Mouse (Mus musculus) heart, embryonic 14.5 days (tissue): Measurements from ENCODE around the gene Ptk7. TPM values are rescaled to one million over a fixed set of nuclear protein-coding genes. Genes with fewer than 3 reads are reported as not detected.

Experiments used
- ATAC-seq: fragments of 200-750 bp; cut with Nextera tagmentation; 2 replicates; pipeline ENCODE4 v1.8.0; 2017; ENCODE audit warnings: low read depth, moderate TSS enrichment; ENCODE audit not compliant: insufficient number of reproducible peaks, insufficient read depth, low FRiP score
- H3K27ac ChIP-seq, 2 experiments: fragments of 200-500 bp in 1 of 2; fragments of 300-500 bp in 1 of 2; sonication (generic) in 1 of 2; replicated peaks in 1 of 2; 2 replicates each; pipeline ENCODE4 v1.5.1; 2012 to 2014; ENCODE audit warnings: low read depth in 2 of 2, low read length in 2 of 2, control low read depth in 1 of 2, mild to moderate bottlenecking in 1 of 2, mixed read lengths in 1 of 2; ENCODE audit not compliant: control insufficient read depth in 1 of 2, insufficient read depth in 1 of 2
- H3K27me3 ChIP-seq: fragments of 300-500 bp; sonication (generic); 2 replicates; pipeline ENCODE4 v1.6.1; 2014; ENCODE audit warnings: mild to moderate bottlenecking, low read length, control low read depth; ENCODE audit not compliant: control insufficient read depth, insufficient read depth
- H3K36me3 ChIP-seq: fragments of 300-500 bp; sonication (generic); 2 replicates; pipeline ENCODE4 v1.6.1; 2014; ENCODE audit warnings: mild to moderate bottlenecking, control low read depth, low read length, mixed read lengths; ENCODE audit not compliant: control insufficient read depth, insufficient read depth
- H3K4me1 ChIP-seq, 2 experiments: fragments of 200-500 bp in 1 of 2; fragments of 300-500 bp in 1 of 2; sonication (generic) in 1 of 2; 2 replicates each; pipeline ENCODE4 v1.6.1; 2012 to 2014; ENCODE audit warnings: low read length in 2 of 2, control low read depth in 1 of 2, mixed read lengths in 1 of 2; ENCODE audit not compliant: control insufficient read depth in 2 of 2, insufficient read depth in 2 of 2
- H3K4me2 ChIP-seq: fragments of 300-500 bp; sonication (generic); 2 replicates; pipeline ENCODE4 v1.6.1; 2014; ENCODE audit warnings: mild to moderate bottlenecking, low read length
- H3K4me3 ChIP-seq, 2 experiments: fragments of 200-500 bp in 1 of 2; fragments of 300-500 bp in 1 of 2; sonication (generic) in 1 of 2; 2 replicates each; pipeline ENCODE4 v1.5.1; 2012 to 2014; ENCODE audit warnings: low read length in 2 of 2, mild to moderate bottlenecking in 2 of 2, control low read depth in 1 of 2, low read depth in 1 of 2, moderate library complexity in 1 of 2; ENCODE audit not compliant: control insufficient read depth in 1 of 2, insufficient read depth in 1 of 2
- H3K9ac ChIP-seq: fragments of 300-500 bp; sonication (generic); 2 replicates; pipeline ENCODE4 v1.6.1; 2014; ENCODE audit warnings: mild to moderate bottlenecking, low read length
- H3K9me3 ChIP-seq: fragments of 300-500 bp; sonication (generic); 2 replicates; pipeline ENCODE4 v1.6.1; 2016; ENCODE audit warnings: low read length, control low read depth; ENCODE audit not compliant: control insufficient read depth
- WGBS: fragments of 180-500 bp; shearing (Covaris S2); extraction: QIAGEN DNeasy Blood & Tissue Kit; methylation state at CpG from one replicate; pipeline ENCODE4 v1.1.7; 2014; 5-methylcytosine and 5-hydroxymethylcytosine counted together
- polyA plus RNA-seq: library from polyadenylated mRNA; unstranded; fragments of >200 nt; fragmentation: Nextera tagmentation; extraction: Ambion mirVana; gene quantifications from 2 replicates; pipeline ENCODE4 v1.2.1, GENCODE M21; 2014

The Ptk7 gene
- 12.8 and 21.3 TPM in 2 replicates for polyA plus RNA-seq

- Histone ChIP-seq H3K9me3 (no peaks in the 10 kb centered on the region), H3K4me1 (peaks cover 31 to 44% of the 10 kb centered on the region in 2 experiments), H3K36me3 (peaks cover 30% of the 10 kb centered on the region), H3K9ac (peak within 1 kb of the TSS; percentile 99), H3K4me2 (peak within 1 kb of the TSS; percentile 85), H3K27ac (peak within 1 kb of the TSS; percentile 97), H3K4me3 (peak within 1 kb of the TSS; percentile 67 to 98), H3K27me3 (no peaks in the 10 kb centered on the region)
- peak; percentile 57; the same call in 1 of the 2 replicates for ATAC-seq
- WGBS, result under 1% methylated on average over 84 of the region's 90 CpGs
These were observed at the start of gene Ptk7 for GRCm38 (mm10) chr17:46628791-46629684. Gene Ptk7, minus strand, starts transcription at chr17:46629504.

- peaks cover 18 to 32% of the 10 kb centered on the region in 2 experiments for H3K4me1 ChIP-seq
- H3K9me3 ChIP-seq, result no peaks in the 10 kb centered on the region
- no peak for ATAC-seq
- WGBS, result 12% methylated on average over 9 of the region's 9 CpGs
- peak overlapping the region; percentile 66 to 78 for H3K4me3 ChIP-seq
- peaks cover 54% of the 10 kb centered on the region for H3K36me3 ChIP-seq
- no peaks in the 10 kb centered on the region for H3K27me3 ChIP-seq
- peak overlapping the region; percentile 91 to 93 for H3K27ac ChIP-seq
- H3K4me2 ChIP-seq, result peak overlapping the region; percentile 84
- H3K9ac ChIP-seq, result peak overlapping the region; percentile 83
These were observed 49.6 kb upstream of the Ptk7 start for GRCm38 (mm10) chr17:46678911-46679310.

GRCm38 (mm10) chr17:46678416-46678815 lies 49.1 kb upstream of the Ptk7 start, which contains the start of gene Mea1:
Gene Mea1, plus strand, starts transcription at chr17:46678793.
- no peaks in the 10 kb centered on the region for H3K9me3 ChIP-seq
- peaks cover 18 to 31% of the 10 kb centered on the region in 2 experiments for H3K4me1 ChIP-seq
- H3K36me3 ChIP-seq, result peaks cover 49% of the 10 kb centered on the region
- H3K27ac ChIP-seq, result peak within 1 kb of the TSS; percentile 92 to 93
- ATAC-seq, result no peak
- H3K4me2 ChIP-seq, result peak within 1 kb of the TSS; percentile 84
- 67% methylated on average over 8 of the region's 9 CpGs for WGBS
- no peaks in the 10 kb centered on the region for H3K27me3 ChIP-seq
- H3K4me3 ChIP-seq, result peak within 1 kb of the TSS; percentile 66 to 78
- H3K9ac ChIP-seq, result peak within 1 kb of the TSS; percentile 83

- WGBS, result 19% methylated on average over 15 of the region's 15 CpGs
These were observed 45.4 kb upstream of the Ptk7 start for GRCm38 (mm10) chr17:46674530-46675283.

GRCm38 (mm10) chr17:46673850-46674529 lies 44.7 kb upstream of the Ptk7 start, which contains the start of gene Rrp36:
Gene Rrp36, minus strand, starts transcription at chr17:46674352.
- Histone ChIP-seq H3K27me3 (no peaks in the 10 kb centered on the region), H3K9ac (peak within 1 kb of the TSS; percentile 86), H3K36me3 (peaks cover 69% of the 10 kb centered on the region), H3K27ac (peak within 1 kb of the TSS; percentile 80 to 86), H3K4me3 (peak within 1 kb of the TSS; percentile 79 to 94), H3K4me1 (peaks cover 18 to 24% of the 10 kb centered on the region in 2 experiments), H3K9me3 (no peaks in the 10 kb centered on the region), H3K4me2 (peak within 1 kb of the TSS; percentile 81)
- 1% methylated on average over 43 of the region's 43 CpGs for WGBS
- ATAC-seq, result peak; percentile 82

More at GRCm38 (mm10) chr17:46674530-46675283, 45.4 kb upstream of the Ptk7 start:
- ATAC-seq, result 0 out of 2 replicates have a peak, but pooled peaks have one; percentile 0
- Histone ChIP-seq H3K9ac (peak overlapping the region; percentile 86), H3K4me2 (peak overlapping the region; percentile 81), H3K36me3 (peaks cover 62% of the 10 kb centered on the region), H3K9me3 (no peaks in the 10 kb centered on the region), H3K27me3 (no peaks in the 10 kb centered on the region), H3K27ac (peak overlapping the region; percentile 75 to 80), H3K4me1 (peaks cover 21 to 31% of the 10 kb centered on the region in 2 experiments), H3K4me3 (peak overlapping the region; percentile 79 to 94)

GRCm38 (mm10) chr17:46669911-46670310 lies 40.6 kb upstream of the Ptk7 start:
- Histone ChIP-seq H3K27me3 (no peaks in the 10 kb centered on the region), H3K4me3 (no peak overlapping the region), H3K27ac (no peak overlapping the region), H3K4me1 (peaks cover 10 to 13% of the 10 kb centered on the region in 2 experiments), H3K9ac (no peak overlapping the region), H3K4me2 (no peak overlapping the region), H3K9me3 (no peaks in the 10 kb centered on the region), H3K36me3 (peaks cover 69% of the 10 kb centered on the region)
- no peak for ATAC-seq
- 94% methylated on average over 10 of the region's 10 CpGs for WGBS

GRCm38 (mm10) chr17:46667712-46668111 lies 38.4 kb upstream of the Ptk7 start:
- no peaks in the 10 kb centered on the region for H3K9me3 ChIP-seq
- 0 out of 2 replicates have a peak, but pooled peaks have one; percentile 40 for ATAC-seq
- no peak overlapping the region for H3K4me3 ChIP-seq
- H3K4me2 ChIP-seq, result no peak overlapping the region
- peaks cover under 1 to 1% of the 10 kb centered on the region in 2 experiments; a peak in 2 of 4 replicates for H3K4me1 ChIP-seq
- H3K27ac ChIP-seq, result no peak overlapping the region
- no peaks in the 10 kb centered on the region for H3K27me3 ChIP-seq
- no peak overlapping the region for H3K9ac ChIP-seq
- 77% methylated on average over 16 of the region's 16 CpGs for WGBS
- peaks cover 83% of the 10 kb centered on the region for H3K36me3 ChIP-seq
